Mouse (Mus musculus) hindbrain, postnatal 0 days (tissue): ENCODE results near the gene Fmc1. TPM values are rescaled to one million over a fixed set of nuclear protein-coding genes. Genes with fewer than 3 reads are reported as not detected.

Experiments
- ATAC-seq: fragments of 200-750 bp; cut with Nextera tagmentation; 2 replicates; pipeline ENCODE4 v1.8.0; 2017; ENCODE audit warnings: mild to moderate bottlenecking, moderate TSS enrichment, moderate library complexity
- DNase-seq: peaks from one replicate; pipeline ENCODE4 v3.0.0-alpha.2; 2015; ENCODE audit warnings: low spot score
- H3K27ac ChIP-seq: fragments of 300-500 bp; sonication (generic); 2 replicates; pipeline ENCODE4 v1.5.1; 2014; ENCODE audit warnings: mild to moderate bottlenecking
- H3K27me3 ChIP-seq: fragments of 300-500 bp; sonication (generic); 2 replicates; pipeline ENCODE4 v1.6.1; 2014; ENCODE audit warnings: low read length, mixed read lengths; ENCODE audit not compliant: insufficient read depth
- H3K36me3 ChIP-seq: fragments of 300-500 bp; sonication (generic); 2 replicates; pipeline ENCODE4 v1.6.1; 2014; ENCODE audit warnings: low read length, mixed read lengths; ENCODE audit not compliant: insufficient read depth
- H3K4me1 ChIP-seq: fragments of 300-500 bp; sonication (generic); 2 replicates; pipeline ENCODE4 v1.6.1; 2014; ENCODE audit warnings: antibody characterized with exemption, low read length, mixed read lengths; ENCODE audit not compliant: insufficient read depth
- H3K4me2 ChIP-seq: fragments of 300-500 bp; sonication (generic); 2 replicates; pipeline ENCODE4 v1.6.1; 2014; ENCODE audit warnings: low read depth, mild to moderate bottlenecking, low read length, moderate library complexity, mixed read lengths
- H3K4me3 ChIP-seq: fragments of 300-500 bp; sonication (generic); 2 replicates; pipeline ENCODE4 v1.5.1; 2014; ENCODE audit warnings: low read length
- H3K9ac ChIP-seq: fragments of 300-500 bp; sonication (generic); replicated peaks from 2 replicates; pipeline ENCODE4 v1.6.1; 2014; ENCODE audit warnings: mild to moderate bottlenecking, low read length, moderate library complexity, mixed read lengths
- H3K9me3 ChIP-seq: fragments of 300-500 bp; sonication (generic); 2 replicates; pipeline ENCODE4 v1.6.1; 2016; ENCODE audit warnings: low read length, mixed read lengths
- CTCF ChIP-seq: IDR thresholded peaks from 2 replicates; pipeline ENCODE4 v1.5.1; 2016; ENCODE audit warnings: antibody characterized with exemption, control low read depth, low read depth
- WGBS: fragments of 180-500 bp; shearing (Covaris S2); extraction: QIAGEN DNeasy Blood & Tissue Kit; methylation state at CpG from one replicate; pipeline ENCODE4 v1.1.7; 2014; 5-methylcytosine and 5-hydroxymethylcytosine counted together
- microRNA-seq, 2 experiments: library from miRNA; unstranded; fragments of <30 nt; microRNA quantifications; one replicate each; pipeline ENCODE4; 2016
- polyA plus RNA-seq: library from polyadenylated mRNA; unstranded; fragments of >200 nt; fragmentation: Nextera tagmentation; extraction: Ambion mirVana; gene quantifications from 2 replicates; pipeline ENCODE4 v1.2.1, GENCODE M21; 2015
- total RNA-seq: library from RNA; depleted of rRNA; stranded (reverse); fragments of >200 nt; gene quantifications from 2 replicates; pipeline ENCODE4 v1.2.3, GENCODE M21; 2014; rRNA removed

Gene Fmc1
- total and polyA plus RNA-seq, 2 experiments from 2014 or later = 55.8 to 260 TPM

- no peaks in the 10 kb centered on the region for H3K27me3 ChIP-seq
- H3K27ac ChIP-seq = peak overlapping the region; percentile 99; the same call in 1 of the 2 replicates
- no peaks in the 10 kb centered on the region; the same call in 1 of the 2 replicates for H3K4me1 ChIP-seq
- peak overlapping the region; percentile 59 for H3K4me2 ChIP-seq
- no peaks in the 10 kb centered on the region for H3K9me3 ChIP-seq
- peak overlapping the region; percentile 86 for H3K9ac ChIP-seq
- WGBS = 24% methylated on average over 5 of the region's 5 CpGs
- no peaks in the 10 kb centered on the region for H3K36me3 ChIP-seq
- no peak for TF ChIP-seq CTCF
- peak overlapping the region; percentile 74 for H3K4me3 ChIP-seq
- no peak for ATAC-seq
- DNase-seq = no peak
These were observed 19.3 kb downstream of the Fmc1 start for GRCm38 (mm10) chr6:38552636-38553000.

GRCm38 (mm10) chr6:38576096-38576495 is 42.8 kb downstream of the Fmc1 start:
- TF ChIP-seq CTCF = no peak
- H3K36me3 ChIP-seq = peaks cover 16% of the 10 kb centered on the region; the same call in 1 of the 2 replicates
- no peak overlapping the region for H3K4me2 ChIP-seq
- no peaks in the 10 kb centered on the region for H3K27me3 ChIP-seq
- H3K9ac ChIP-seq = no peak overlapping the region
- 90% methylated on average over 2 of the region's 2 CpGs for WGBS
- no peak for ATAC-seq
- no peak overlapping the region for H3K4me3 ChIP-seq
- DNase-seq = no peak
- H3K4me1 ChIP-seq = no peaks in the 10 kb centered on the region
- H3K9me3 ChIP-seq = no peaks in the 10 kb centered on the region
- no peak overlapping the region for H3K27ac ChIP-seq

DNA sequence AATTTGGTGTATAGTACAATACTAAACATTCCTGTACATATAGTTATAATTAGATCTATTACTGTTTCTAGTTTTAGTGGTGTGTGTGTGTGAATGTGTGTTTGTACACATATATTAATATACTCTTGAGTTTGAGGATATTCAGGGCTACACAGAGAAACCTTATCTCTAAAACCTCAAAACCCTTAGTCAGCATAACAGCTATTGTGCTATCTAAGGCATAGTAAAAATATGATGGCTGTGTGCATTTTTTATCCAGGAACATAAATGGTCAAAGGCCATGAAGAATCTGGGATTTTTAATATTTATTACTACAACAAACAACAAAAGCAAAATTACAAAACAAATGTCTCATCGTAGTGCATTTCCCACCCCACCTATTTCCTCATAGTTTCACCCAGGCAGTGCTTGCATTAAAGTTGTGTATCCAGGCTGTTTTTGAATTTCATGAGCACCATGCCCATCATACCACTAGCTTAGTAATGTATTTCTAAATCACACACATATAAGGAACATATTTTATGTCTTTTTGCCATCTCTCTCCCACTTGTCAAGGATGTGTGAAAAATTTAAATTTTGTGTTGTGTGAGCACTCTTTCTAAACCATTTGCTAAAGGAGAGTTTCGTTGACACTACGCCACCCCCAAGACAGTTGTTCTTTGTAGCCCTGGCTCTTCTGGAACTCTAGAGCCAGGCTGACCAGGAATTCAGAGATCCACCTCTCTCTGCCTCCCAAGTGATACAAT is 47.0 kb downstream of the Fmc1 start:
- H3K27me3 ChIP-seq = no peaks in the 10 kb centered on the region
- H3K4me2 ChIP-seq = no peak overlapping the region
- no peak for TF ChIP-seq CTCF
- 93% methylated on average over 3 of the region's 3 CpGs for WGBS
- no peak overlapping the region for H3K9ac ChIP-seq
- DNase-seq = no peak
- H3K36me3 ChIP-seq = peaks cover 7% of the 10 kb centered on the region; the same call in 1 of the 2 replicates
- no peak overlapping the region for H3K4me3 ChIP-seq
- H3K4me1 ChIP-seq = no peaks in the 10 kb centered on the region
- ATAC-seq = no peak
- H3K27ac ChIP-seq = no peak overlapping the region
- H3K9me3 ChIP-seq = no peaks in the 10 kb centered on the region

GRCm38 (mm10) chr6:38581711-38582110 is 48.4 kb downstream of the Fmc1 start:
- ATAC-seq = no peak
- 93% methylated on average over 3 of the region's 3 CpGs for WGBS

More at GRCm38 (mm10) chr6:38581711-38582110, 48.4 kb downstream of the Fmc1 start:
- TF ChIP-seq CTCF = no peak
- no peak overlapping the region for H3K4me3 ChIP-seq
- no peak overlapping the region for H3K27ac ChIP-seq
- DNase-seq = no peak
- H3K4me2 ChIP-seq = no peak overlapping the region
- no peaks in the 10 kb centered on the region for H3K9me3 ChIP-seq
- H3K27me3 ChIP-seq = no peaks in the 10 kb centered on the region
- H3K36me3 ChIP-seq = peaks cover 16% of the 10 kb centered on the region
- no peak overlapping the region for H3K9ac ChIP-seq
- no peaks in the 10 kb centered on the region for H3K4me1 ChIP-seq

Small RNA genes within 50 kb of the gene (microRNA-seq; reads per million reads assigned to microRNA genes)
- gene Mir7670 = 0 to 0.36 reads per million in 2 experiments

Other genes with a start within 250 kb of the Fmc1 start
- 6.1 and 7.9 TPM in 2 replicates for gene Zc3hav1l, start 234.2 kb upstream of the Fmc1 start, total RNA-seq
- 2.7 and 2.9 TPM in 2 replicates for gene Zc3hav1l, start 234.2 kb upstream of the Fmc1 start, polyA plus RNA-seq
- gene Zc3hav1, start 178.9 kb upstream of the Fmc1 start, total RNA-seq = 5.0 and 7.0 TPM in 2 replicates
- gene Zc3hav1, start 178.9 kb upstream of the Fmc1 start, polyA plus RNA-seq = 2.3 and 2.9 TPM in 2 replicates
- gene Ttc26, start 152.0 kb upstream of the Fmc1 start, total RNA-seq = 4.6 and 5.0 TPM in 2 replicates
- 2.5 and 2.9 TPM in 2 replicates for gene Ttc26, start 152.0 kb upstream of the Fmc1 start, polyA plus RNA-seq
- gene Ubn2, start 99.6 kb upstream of the Fmc1 start, total RNA-seq = 22.5 and 25.1 TPM in 2 replicates
- 12.3 and 14.2 TPM in 2 replicates for gene Ubn2, start 99.6 kb upstream of the Fmc1 start, polyA plus RNA-seq
- 45.0 and 54.3 TPM in 2 replicates for gene Luc7l2, start 17.8 kb downstream of the Fmc1 start, total RNA-seq
- gene Luc7l2, start 17.8 kb downstream of the Fmc1 start, polyA plus RNA-seq = 36.7 and 44.4 TPM in 2 replicates
- gene Klrg2, start 103.7 kb downstream of the Fmc1 start, total RNA-seq = 0.29 and 0.73 TPM in 2 replicates
- gene Klrg2, start 103.7 kb downstream of the Fmc1 start, polyA plus RNA-seq = 0.48 TPM in 2 replicates
- 114 and 143 TPM in 2 replicates for gene Clec2l, start 129.6 kb downstream of the Fmc1 start, total RNA-seq
- 50.9 and 53.0 TPM in 2 replicates for gene Clec2l, start 129.6 kb downstream of the Fmc1 start, polyA plus RNA-seq